Mouse (Mus musculus) kidney, embryonic 15.5 days (tissue): ENCODE data around the gene Rimkla. TPM values are rescaled to one million over a fixed set of nuclear protein-coding genes. Genes with fewer than 3 reads are reported as not detected.

Experiments
- ATAC-seq: fragments of 200-750 bp; cut with Nextera tagmentation; replicated peaks from 2 replicates; pipeline ENCODE4 v1.8.0; 2017; ENCODE audit warnings: moderate TSS enrichment; ENCODE audit not compliant: low FRiP score
- H3K27ac ChIP-seq: fragments of 300-500 bp; sonication (generic); 2 replicates; pipeline ENCODE4 v1.5.1; 2015; ENCODE audit warnings: mild to moderate bottlenecking, inconsistent platforms
- H3K27me3 ChIP-seq: fragments of 300-500 bp; sonication (generic); 2 replicates; pipeline ENCODE4 v1.6.1; 2015; ENCODE audit warnings: inconsistent platforms
- H3K36me3 ChIP-seq: fragments of 300-500 bp; sonication (generic); 2 replicates; pipeline ENCODE4 v1.6.1; 2015; ENCODE audit warnings: inconsistent platforms
- H3K4me1 ChIP-seq: fragments of 300-500 bp; sonication (generic); 2 replicates; pipeline ENCODE4 v1.6.1; 2015; ENCODE audit warnings: inconsistent platforms
- H3K4me2 ChIP-seq: fragments of 300-500 bp; sonication (generic); 2 replicates; pipeline ENCODE4 v1.6.1; 2015; ENCODE audit warnings: moderate library complexity, mild to moderate bottlenecking, inconsistent platforms
- H3K4me3 ChIP-seq: fragments of 300-500 bp; sonication (generic); replicated peaks from 2 replicates; pipeline ENCODE4 v1.5.1; 2015; ENCODE audit warnings: mild to moderate bottlenecking, inconsistent platforms
- H3K9ac ChIP-seq: fragments of 300-500 bp; sonication (generic); 2 replicates; pipeline ENCODE4 v1.6.1; 2015; ENCODE audit warnings: mild to moderate bottlenecking, inconsistent platforms
- H3K9me3 ChIP-seq: fragments of 300-500 bp; sonication (generic); replicated peaks from 2 replicates; pipeline ENCODE4 v1.6.1; 2016; ENCODE audit warnings: inconsistent platforms
- WGBS: fragments of 180-500 bp; shearing (Covaris S2); methylation state at CpG from one replicate; pipeline ENCODE4 v1.1.7; 2015; ENCODE audit warnings: mixed read lengths; 5-methylcytosine and 5-hydroxymethylcytosine counted together
- polyA plus RNA-seq: library from polyadenylated mRNA; unstranded; fragments of >200 nt; fragmentation: Nextera tagmentation; extraction: Ambion mirVana; gene quantifications from 2 replicates; pipeline ENCODE4 v1.2.1, GENCODE M21; 2015

Gene Rimkla
- polyA plus RNA-seq, 1 experiment from 2014 or later = 2.4 TPM

DNA sequence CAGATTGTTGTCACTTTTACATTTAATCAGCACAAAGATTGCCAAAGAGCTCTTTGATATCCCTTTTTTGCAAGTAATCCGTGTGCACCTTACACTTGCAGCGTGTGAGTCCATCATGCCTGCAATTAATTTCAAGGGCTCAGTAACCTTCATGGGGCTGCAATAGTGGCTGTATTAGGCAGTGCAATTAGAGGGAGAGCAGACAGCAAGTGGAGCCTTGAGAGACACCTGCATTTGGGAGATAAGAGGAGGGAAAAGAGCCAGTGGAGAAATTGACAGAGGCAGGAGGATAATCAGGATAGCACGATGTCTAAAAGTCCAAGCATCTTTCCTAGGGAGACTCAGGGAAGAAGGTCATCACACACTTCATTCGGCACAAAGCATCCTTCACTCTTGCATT is 31.1 kb upstream of the Rimkla start:
- H3K27me3 ChIP-seq = no peaks in the 10 kb centered on the region
- H3K4me2 ChIP-seq = no peak overlapping the region
- H3K4me3 ChIP-seq = no peak overlapping the region
- no peak overlapping the region for H3K27ac ChIP-seq
- no peak for ATAC-seq
- no peaks in the 10 kb centered on the region for H3K9me3 ChIP-seq
- H3K36me3 ChIP-seq = no peaks in the 10 kb centered on the region
- no peaks in the 10 kb centered on the region for H3K4me1 ChIP-seq
- 82% methylated on average over 4 of the region's 4 CpGs for WGBS
- H3K9ac ChIP-seq = no peak overlapping the region

- H3K27ac ChIP-seq = no peak overlapping the region
- H3K9ac ChIP-seq = no peak overlapping the region
- H3K36me3 ChIP-seq = no peaks in the 10 kb centered on the region
- ATAC-seq = no peak
- no peaks in the 10 kb centered on the region for H3K4me1 ChIP-seq
- H3K27me3 ChIP-seq = no peaks in the 10 kb centered on the region
- WGBS = 69% methylated on average over 3 of the region's 3 CpGs
- no peaks in the 10 kb centered on the region for H3K9me3 ChIP-seq
- no peak overlapping the region for H3K4me3 ChIP-seq
- H3K4me2 ChIP-seq = no peak overlapping the region
These were observed 20.3 kb upstream of the Rimkla start for GRCm38 (mm10) chr4:119512731-119513141.

GRCm38 (mm10) chr4:119511591-119511990 is 19.2 kb upstream of the Rimkla start:
- ATAC-seq = no peak
- Histone ChIP-seq H3K27ac (no peak overlapping the region), H3K27me3 (no peaks in the 10 kb centered on the region), H3K4me2 (no peak overlapping the region), H3K36me3 (no peaks in the 10 kb centered on the region), H3K9me3 (no peaks in the 10 kb centered on the region), H3K4me1 (no peaks in the 10 kb centered on the region), H3K9ac (no peak overlapping the region), H3K4me3 (no peak overlapping the region)
- WGBS = 70% methylated on average over 2 of the region's 2 CpGs

DNA sequence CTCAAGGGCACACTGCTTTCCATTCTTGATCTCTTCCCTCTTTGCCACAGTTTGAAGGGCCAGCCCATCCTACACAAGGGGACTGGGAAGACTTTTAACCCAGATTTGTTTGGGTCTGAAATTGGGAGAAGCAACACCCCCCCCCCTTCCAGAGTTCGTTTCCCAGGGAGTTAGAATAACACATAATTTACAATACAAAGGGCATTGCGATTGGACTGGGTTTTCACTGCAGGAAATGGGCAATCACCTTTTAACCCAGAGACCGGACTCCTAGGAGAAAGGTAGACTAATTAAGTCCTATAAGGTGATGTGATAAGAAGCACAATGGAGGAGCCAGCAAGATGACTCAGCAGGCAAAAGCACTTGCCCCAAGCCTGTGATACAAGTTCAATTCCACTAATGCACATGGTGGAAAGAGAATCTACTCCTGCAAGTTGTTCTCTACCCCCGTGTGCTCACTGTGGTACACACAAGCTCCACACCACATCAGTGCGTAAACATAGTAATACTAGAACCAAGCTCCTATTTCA is 6.0 kb upstream of the Rimkla start:
- H3K4me2 ChIP-seq = no peak overlapping the region
- H3K36me3 ChIP-seq = no peaks in the 10 kb centered on the region
- no peak for ATAC-seq
- H3K27ac ChIP-seq = no peak overlapping the region
- peaks cover 5% of the 10 kb centered on the region; the same call in 1 of the 2 replicates for H3K27me3 ChIP-seq
- H3K9me3 ChIP-seq = no peaks in the 10 kb centered on the region
- H3K4me1 ChIP-seq = no peaks in the 10 kb centered on the region
- H3K4me3 ChIP-seq = no peak overlapping the region
- no peak overlapping the region for H3K9ac ChIP-seq
- WGBS = 46% methylated on average over 5 of the region's 5 CpGs

GRCm38 (mm10) chr4:119492933-119493327 is 502 bp upstream of the Rimkla start:
- Histone ChIP-seq H3K36me3 (no peaks in the 10 kb centered on the region), H3K4me3 (peak overlapping the region; percentile 59), H3K9me3 (no peaks in the 10 kb centered on the region), H3K27me3 (peaks cover 24% of the 10 kb centered on the region), H3K27ac (no peak overlapping the region), H3K4me1 (peaks cover 5% of the 10 kb centered on the region; the same call in 1 of the 2 replicates), H3K9ac (no peak overlapping the region), H3K4me2 (peak overlapping the region; percentile 91)
- 34% methylated on average over 10 of the region's 10 CpGs for WGBS
- peak; percentile 42; the same call in 1 of the 2 replicates for ATAC-seq

- no peak for ATAC-seq
- H3K36me3 ChIP-seq = no peaks in the 10 kb centered on the region
These were observed 1.6 kb downstream of the Rimkla start for GRCm38 (mm10) chr4:119490806-119491205.

GRCm38 (mm10) chr4:119489666-119490065 is 2.8 kb downstream of the Rimkla start:
- Histone ChIP-seq H3K4me1 (peaks cover 5% of the 10 kb centered on the region; the same call in 1 of the 2 replicates), H3K36me3 (no peaks in the 10 kb centered on the region), H3K27ac (no peak overlapping the region), H3K4me2 (no peak overlapping the region), H3K27me3 (peaks cover 24% of the 10 kb centered on the region), H3K9ac (no peak overlapping the region), H3K4me3 (no peak overlapping the region), H3K9me3 (no peaks in the 10 kb centered on the region)
- no peak for ATAC-seq
- 93% methylated on average over 10 of the region's 10 CpGs for WGBS

More at GRCm38 (mm10) chr4:119490806-119491205, 1.6 kb downstream of the Rimkla start:
- H3K27ac ChIP-seq = no peak overlapping the region
- no peaks in the 10 kb centered on the region for H3K9me3 ChIP-seq
- no peak overlapping the region for H3K9ac ChIP-seq
- 74% methylated on average over 3 of the region's 3 CpGs for WGBS
- peaks cover 24% of the 10 kb centered on the region for H3K27me3 ChIP-seq
- no peak overlapping the region for H3K4me2 ChIP-seq
- no peak overlapping the region for H3K4me3 ChIP-seq
- H3K4me1 ChIP-seq = peaks cover 5% of the 10 kb centered on the region; the same call in 1 of the 2 replicates

DNA sequence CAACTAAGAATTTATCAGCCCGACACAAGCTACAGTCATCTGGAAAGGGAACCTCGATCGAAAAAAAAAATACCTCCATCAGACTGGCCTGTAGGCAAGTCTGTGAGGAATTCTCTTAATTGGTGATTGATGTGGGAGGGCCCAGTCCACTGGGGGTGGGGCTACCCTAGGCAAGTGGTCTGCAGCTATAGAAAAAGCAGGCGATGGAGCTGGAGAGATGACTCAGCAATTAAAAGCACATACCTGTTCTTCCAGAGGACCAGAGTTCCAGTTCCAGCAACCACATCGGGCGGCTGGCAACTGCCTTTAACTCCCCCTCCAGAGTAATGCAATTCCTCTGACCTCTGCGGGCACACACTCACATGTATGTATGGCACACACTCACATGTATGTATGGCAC is 7.5 kb downstream of the Rimkla start:
- peaks cover 10% of the 10 kb centered on the region; the same call in 1 of the 2 replicates for H3K4me1 ChIP-seq
- no peak overlapping the region for H3K4me2 ChIP-seq
- H3K27ac ChIP-seq = no peak overlapping the region
- no peaks in the 10 kb centered on the region for H3K36me3 ChIP-seq
- no peaks in the 10 kb centered on the region for H3K9me3 ChIP-seq
- 74% methylated on average over 7 of the region's 7 CpGs for WGBS
- H3K27me3 ChIP-seq = no peaks in the 10 kb centered on the region; the same call in 1 of the 2 replicates
- no peak overlapping the region for H3K9ac ChIP-seq
- no peak overlapping the region for H3K4me3 ChIP-seq
- no peak for ATAC-seq

DNA sequence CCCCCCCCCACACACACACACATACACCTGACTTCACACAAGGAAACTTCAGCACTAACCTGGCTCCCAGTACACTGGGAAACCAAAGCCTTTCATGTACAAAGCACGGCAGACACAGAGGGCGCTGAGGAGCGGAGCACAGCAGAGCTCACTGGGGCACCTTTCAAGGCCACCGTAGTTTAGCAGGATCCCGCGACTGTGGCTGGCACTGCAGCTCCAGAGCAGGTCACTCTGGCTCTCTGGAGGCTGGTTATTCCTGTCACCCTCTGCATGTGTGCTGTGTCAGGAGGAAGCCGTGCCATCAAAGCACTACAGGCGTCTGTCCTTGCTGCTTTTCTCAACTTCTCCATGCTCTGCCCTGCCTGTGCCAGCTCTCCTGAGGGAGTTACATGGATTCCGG is 9.4 kb downstream of the Rimkla start:
- no peak overlapping the region for H3K27ac ChIP-seq
- H3K27me3 ChIP-seq = no peaks in the 10 kb centered on the region
- peaks cover 10% of the 10 kb centered on the region; the same call in 1 of the 2 replicates for H3K4me1 ChIP-seq
- no peaks in the 10 kb centered on the region for H3K36me3 ChIP-seq
- H3K4me2 ChIP-seq = no peak overlapping the region
- no peak overlapping the region for H3K9ac ChIP-seq
- ATAC-seq = no peak
- WGBS = 61% methylated on average over 9 of the region's 9 CpGs
- no peaks in the 10 kb centered on the region for H3K9me3 ChIP-seq
- H3K4me3 ChIP-seq = no peak overlapping the region

DNA sequence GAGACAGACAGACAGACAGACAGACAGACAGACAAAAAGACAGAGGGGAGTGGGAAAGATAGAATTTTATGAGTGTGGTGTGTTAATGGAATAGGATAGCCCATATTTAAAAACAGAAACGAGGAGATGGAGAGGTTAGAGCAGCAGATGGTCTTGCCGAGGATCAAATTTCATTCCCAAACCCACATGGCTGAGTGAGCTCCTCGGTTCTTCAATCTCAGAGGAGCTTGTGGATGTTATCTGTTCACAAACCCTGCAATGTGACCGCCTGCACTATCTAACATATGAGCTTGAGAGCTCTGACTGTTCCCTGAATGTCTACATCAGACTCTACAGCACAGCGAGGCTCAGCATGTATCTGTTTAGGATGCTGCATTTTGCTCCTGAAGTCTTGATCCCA is 19.3 kb downstream of the Rimkla start:
- WGBS = 17% methylated on average over 5 of the region's 5 CpGs
- Histone ChIP-seq H3K9ac (no peak overlapping the region), H3K4me3 (no peak overlapping the region), H3K36me3 (no peaks in the 10 kb centered on the region), H3K27ac (peak overlapping the region; percentile 64), H3K9me3 (no peaks in the 10 kb centered on the region), H3K27me3 (no peaks in the 10 kb centered on the region), H3K4me1 (peaks cover 16% of the 10 kb centered on the region), H3K4me2 (no peak overlapping the region)
- peak; percentile 44 for ATAC-seq

DNA sequence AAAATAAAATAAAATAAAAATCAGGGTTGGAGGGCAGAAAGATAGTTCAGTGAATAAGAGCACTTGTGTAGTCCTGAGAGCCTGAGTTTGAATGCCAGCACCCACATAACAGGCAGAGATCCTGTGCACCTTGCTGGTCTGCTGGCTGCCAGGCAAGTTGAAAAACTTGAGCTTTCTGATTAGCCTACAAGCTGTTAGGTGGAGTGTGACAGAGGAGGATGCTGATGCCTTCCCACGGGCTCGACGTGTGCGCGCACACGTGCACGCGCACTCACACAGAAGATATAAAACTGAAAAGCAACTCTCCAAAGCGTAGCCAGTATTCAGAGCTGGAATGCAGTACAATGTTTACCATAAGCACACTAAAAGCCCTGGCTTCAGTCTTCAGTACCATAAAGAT is 19.9 kb downstream of the Rimkla start:
- Histone ChIP-seq H3K9me3 (no peaks in the 10 kb centered on the region), H3K27ac (peak overlapping the region; percentile 64), H3K36me3 (no peaks in the 10 kb centered on the region), H3K4me1 (peaks cover 16% of the 10 kb centered on the region), H3K4me3 (no peak overlapping the region), H3K9ac (no peak overlapping the region), H3K4me2 (no peak overlapping the region), H3K27me3 (no peaks in the 10 kb centered on the region)
- WGBS = 50% methylated on average over 9 of the region's 9 CpGs
- 0 out of 2 replicates have a peak, but pooled peaks have one; percentile 31 for ATAC-seq

DNA sequence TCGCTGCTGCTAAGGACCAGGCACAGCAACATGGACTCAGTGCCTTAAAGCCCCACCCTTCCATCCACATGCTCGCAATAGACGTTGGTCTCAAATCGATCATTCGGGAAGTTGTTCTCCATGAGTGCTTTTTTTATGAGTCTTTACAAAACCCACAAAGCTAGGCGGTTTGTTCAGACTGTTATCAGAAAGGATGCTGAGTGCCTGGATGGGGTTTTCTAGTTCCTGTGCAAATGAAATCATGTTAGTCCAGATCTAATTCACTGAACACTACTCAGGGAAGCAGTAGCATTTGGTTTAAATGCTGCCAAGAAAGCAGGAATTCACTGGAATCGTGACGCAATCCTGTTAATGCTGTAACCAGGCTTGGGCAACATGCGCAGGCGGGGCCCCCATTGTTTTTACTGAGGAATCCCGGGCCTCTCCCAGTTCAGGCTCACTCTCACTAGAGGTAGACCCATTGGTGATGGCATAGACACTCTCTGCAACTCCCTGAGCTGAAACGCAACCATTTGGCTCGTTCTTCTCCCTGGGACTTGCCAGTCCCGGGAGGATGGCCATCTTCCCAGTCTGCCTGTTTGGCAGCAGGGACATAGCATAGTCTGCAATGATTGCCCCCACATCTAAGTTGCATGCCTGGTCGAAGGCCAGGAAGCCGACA is 24.6 kb downstream of the Rimkla start:
- no peaks in the 10 kb centered on the region for H3K9me3 ChIP-seq
- H3K9ac ChIP-seq = no peak overlapping the region
- no peak overlapping the region for H3K4me3 ChIP-seq
- no peak for ATAC-seq
- no peaks in the 10 kb centered on the region for H3K27me3 ChIP-seq
- no peak overlapping the region for H3K27ac ChIP-seq
- H3K36me3 ChIP-seq = no peaks in the 10 kb centered on the region
- peaks cover 16% of the 10 kb centered on the region for H3K4me1 ChIP-seq
- 80% methylated on average over 16 of the region's 16 CpGs for WGBS
- no peak overlapping the region for H3K4me2 ChIP-seq
